Mouse (Mus musculus): ENCODE data around the gene Sectm1b. TPM values are rescaled to one million over a fixed set of nuclear protein-coding genes. Genes with fewer than 3 reads are reported as not detected.
A peak's percentile ranks its signal among the peaks of the same experiment; 100 is the strongest.

Gene Sectm1b
- total RNA-seq, 1 experiment = not detected

GRCm38 (mm10) chr11:121033118-121033517 is 30.3 kb downstream of the Sectm1b start:
- no peak for TF ChIP-seq ZNF384 (IDR thresholded peaks at IDR 0.05; ENCODE audit: low read depth, low read length)
- Histone ChIP-seq H3K4me3 (ENCODE audit: insufficient read depth in 1 of 2, low read depth in 1 of 2, low read length in 2 of 2, poor library complexity in 1 of 2, severe bottlenecking in 1 of 2) (no peak overlapping the region), H3K36me3 (ENCODE audit: control insufficient read depth, insufficient read depth, low read length, poor library complexity, severe bottlenecking) (no peaks in the 10 kb centered on the region), H3K4me1 (ENCODE audit: control insufficient read depth in 2 of 2, insufficient read depth in 2 of 2, low read length in 2 of 2, poor library complexity in 1 of 2) (peaks cover 0 to 4% of the 10 kb centered on the region in 2 experiments; a peak in 1 of 4 replicates), H3K27ac (ENCODE audit: insufficient read depth, low read depth, low read length, poor library complexity, severe bottlenecking) (no peak overlapping the region), H3K9ac (ENCODE audit: insufficient read depth, low read depth, low read length, poor library complexity, severe bottlenecking) (no peak overlapping the region), H3K9me3 (ENCODE audit: control insufficient read depth, insufficient read depth, low read depth, low read length) (no peaks in the 10 kb centered on the region)
- no peak for DNase-seq (ENCODE audit: low read depth, low spot score)
- in situ Hi-C loops (cut with MboI; ENCODE audit: low sequenced_read_pairs in 2 of 2, unreplicated experiment in 2 of 2) = no loop called here

- Histone ChIP-seq H3K36me3 (ENCODE audit: control insufficient read depth, insufficient read depth, low read length, poor library complexity, severe bottlenecking) (no peaks in the 10 kb centered on the region), H3K9me3 (ENCODE audit: control insufficient read depth, insufficient read depth, low read depth, low read length) (no peaks in the 10 kb centered on the region), H3K9ac (ENCODE audit: insufficient read depth, low read depth, low read length, poor library complexity, severe bottlenecking) (no peak overlapping the region), H3K4me3 (ENCODE audit: insufficient read depth in 1 of 2, low read depth in 1 of 2, low read length in 2 of 2, poor library complexity in 1 of 2, severe bottlenecking in 1 of 2) (no peak overlapping the region), H3K27ac (ENCODE audit: insufficient read depth, low read depth, low read length, poor library complexity, severe bottlenecking) (no peak overlapping the region), H3K4me1 (ENCODE audit: control insufficient read depth in 2 of 2, insufficient read depth in 2 of 2, low read length in 2 of 2, poor library complexity in 1 of 2) (no peaks in the 10 kb centered on the region)
- in situ Hi-C loops (cut with MboI; ENCODE audit: low sequenced_read_pairs in 2 of 2, unreplicated experiment in 2 of 2) = no loop called here
- TF ChIP-seq MAFK (IDR thresholded peaks at IDR 0.05; ENCODE audit: insufficient read depth, low read depth, low read length) (no peak), ZNF384 (IDR thresholded peaks at IDR 0.05; ENCODE audit: low read depth, low read length) (no peak), HCFC1 (IDR thresholded peaks at IDR 0.05; ENCODE audit: borderline replicate concordance, insufficient read depth, low read length) (no peak), CHD2 (IDR thresholded peaks at IDR 0.05; ENCODE audit: low read depth, low read length) (no peak), ZC3H11A (IDR thresholded peaks at IDR 0.05; ENCODE audit: borderline replicate concordance, low read depth, low read length) (no peak)
- DNase-seq (ENCODE audit: low read depth, low spot score) = no peak
These were observed 36.1 kb downstream of the Sectm1b start for GRCm38 (mm10) chr11:121027259-121027658.

GRCm38 (mm10) chr11:121024163-121024562 is 39.2 kb downstream of the Sectm1b start:
- in situ Hi-C loops (cut with MboI; ENCODE audit: low sequenced_read_pairs in 2 of 2, unreplicated experiment in 2 of 2) = no loop called here
- Histone ChIP-seq H3K4me3 (ENCODE audit: insufficient read depth in 1 of 2, low read depth in 1 of 2, low read length in 2 of 2, poor library complexity in 1 of 2, severe bottlenecking in 1 of 2) (no peak overlapping the region), H3K9ac (ENCODE audit: insufficient read depth, low read depth, low read length, poor library complexity, severe bottlenecking) (no peak overlapping the region), H3K36me3 (ENCODE audit: control insufficient read depth, insufficient read depth, low read length, poor library complexity, severe bottlenecking) (no peaks in the 10 kb centered on the region), H3K9me3 (ENCODE audit: control insufficient read depth, insufficient read depth, low read depth, low read length) (no peaks in the 10 kb centered on the region), H3K27ac (ENCODE audit: insufficient read depth, low read depth, low read length, poor library complexity, severe bottlenecking) (no peak overlapping the region), H3K4me1 (ENCODE audit: control insufficient read depth in 2 of 2, insufficient read depth in 2 of 2, low read length in 2 of 2, poor library complexity in 1 of 2) (no peaks in the 10 kb centered on the region)
- TF ChIP-seq CHD2 (IDR thresholded peaks at IDR 0.05; ENCODE audit: low read depth, low read length) (no peak), HCFC1 (IDR thresholded peaks at IDR 0.05; ENCODE audit: borderline replicate concordance, insufficient read depth, low read length) (no peak), ZNF384 (IDR thresholded peaks at IDR 0.05; ENCODE audit: low read depth, low read length) (no peak), ZC3H11A (IDR thresholded peaks at IDR 0.05; ENCODE audit: borderline replicate concordance, low read depth, low read length) (no peak), MAFK (IDR thresholded peaks at IDR 0.05; ENCODE audit: insufficient read depth, low read depth, low read length) (no peak)
- no peak for DNase-seq (ENCODE audit: low read depth, low spot score)

DNA sequence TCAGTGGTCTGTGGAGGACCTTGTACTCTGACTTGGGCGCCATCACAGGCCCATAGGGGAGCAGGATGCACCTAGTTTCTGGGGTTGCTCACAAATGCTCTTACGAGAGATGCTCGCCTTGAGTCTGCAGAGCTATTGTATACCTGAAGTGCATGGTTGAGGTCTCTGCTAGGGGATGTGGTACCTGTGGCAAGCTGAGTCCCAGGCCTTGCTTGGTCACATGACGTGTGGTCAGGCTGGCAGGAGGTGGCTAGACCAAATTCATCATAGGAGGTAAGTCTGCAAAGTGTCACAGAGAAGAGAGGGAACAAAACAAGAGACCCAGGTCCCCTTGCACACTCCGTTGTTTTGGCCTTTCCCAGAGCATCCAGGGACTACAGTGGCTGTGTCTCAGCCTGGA is 43.9 kb downstream of the Sectm1b start:
- Histone ChIP-seq H3K9ac (ENCODE audit: insufficient read depth, low read depth, low read length, poor library complexity, severe bottlenecking) (no peak overlapping the region), H3K9me3 (ENCODE audit: control insufficient read depth, insufficient read depth, low read depth, low read length) (no peaks in the 10 kb centered on the region), H3K4me3 (ENCODE audit: insufficient read depth in 1 of 2, low read depth in 1 of 2, low read length in 2 of 2, poor library complexity in 1 of 2, severe bottlenecking in 1 of 2) (no peak overlapping the region), H3K36me3 (ENCODE audit: control insufficient read depth, insufficient read depth, low read length, poor library complexity, severe bottlenecking) (no peaks in the 10 kb centered on the region), H3K27ac (ENCODE audit: insufficient read depth, low read depth, low read length, poor library complexity, severe bottlenecking) (no peak overlapping the region), H3K4me1 (ENCODE audit: control insufficient read depth in 2 of 2, insufficient read depth in 2 of 2, low read length in 2 of 2, poor library complexity in 1 of 2) (no peaks in the 10 kb centered on the region)
- no peak for TF ChIP-seq ZNF384 (IDR thresholded peaks at IDR 0.05; ENCODE audit: low read depth, low read length)
- TF ChIP-seq MAFK (IDR thresholded peaks at IDR 0.05; ENCODE audit: insufficient read depth, low read depth, low read length) = no peak
- no peak for TF ChIP-seq HCFC1 (IDR thresholded peaks at IDR 0.05; ENCODE audit: borderline replicate concordance, insufficient read depth, low read length)
- no peak for TF ChIP-seq ZC3H11A (IDR thresholded peaks at IDR 0.05; ENCODE audit: borderline replicate concordance, low read depth, low read length)
- no peak for TF ChIP-seq CHD2 (IDR thresholded peaks at IDR 0.05; ENCODE audit: low read depth, low read length)
- in situ Hi-C loops (cut with MboI; ENCODE audit: low sequenced_read_pairs in 2 of 2, unreplicated experiment in 2 of 2) = no loop called here
- no peak for DNase-seq (ENCODE audit: low read depth, low spot score)

DNA sequence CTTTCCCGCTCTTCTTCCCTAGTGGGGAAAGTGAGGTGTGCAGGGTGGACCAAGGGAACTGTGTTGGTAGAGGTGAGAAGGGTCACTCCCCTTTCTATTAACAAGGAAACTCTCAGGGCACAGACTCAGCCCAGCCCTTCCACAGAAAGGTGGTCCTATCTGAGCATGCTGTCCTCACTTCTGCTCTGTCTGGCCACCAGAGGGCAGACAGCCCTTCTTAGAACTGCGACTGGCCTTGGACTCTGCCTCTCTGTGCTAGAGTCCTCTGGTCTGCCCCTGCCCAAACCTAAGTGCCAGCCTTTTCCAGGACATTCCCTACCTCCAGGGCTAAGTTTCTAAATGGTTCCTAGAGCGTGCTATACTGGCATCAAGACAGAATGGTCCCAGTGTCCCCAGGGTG is 45.7 kb downstream of the Sectm1b start:
- TF ChIP-seq MAFK (IDR thresholded peaks at IDR 0.05; ENCODE audit: insufficient read depth, low read depth, low read length) = no peak
- no peak for TF ChIP-seq CHD2 (IDR thresholded peaks at IDR 0.05; ENCODE audit: low read depth, low read length)
- no peak for TF ChIP-seq ZNF384 (IDR thresholded peaks at IDR 0.05; ENCODE audit: low read depth, low read length)
- TF ChIP-seq ZC3H11A (IDR thresholded peaks at IDR 0.05; ENCODE audit: borderline replicate concordance, low read depth, low read length) = peak; percentile 30; the same call in 1 of the 2 replicates
- Histone ChIP-seq H3K27ac (ENCODE audit: insufficient read depth, low read depth, low read length, poor library complexity, severe bottlenecking) (no peak overlapping the region), H3K9ac (ENCODE audit: insufficient read depth, low read depth, low read length, poor library complexity, severe bottlenecking) (no peak overlapping the region), H3K4me1 (ENCODE audit: control insufficient read depth in 2 of 2, insufficient read depth in 2 of 2, low read length in 2 of 2, poor library complexity in 1 of 2) (no peaks in the 10 kb centered on the region), H3K36me3 (ENCODE audit: control insufficient read depth, insufficient read depth, low read length, poor library complexity, severe bottlenecking) (no peaks in the 10 kb centered on the region), H3K4me3 (ENCODE audit: insufficient read depth in 1 of 2, low read depth in 1 of 2, low read length in 2 of 2, poor library complexity in 1 of 2, severe bottlenecking in 1 of 2) (no peak overlapping the region), H3K9me3 (ENCODE audit: control insufficient read depth, insufficient read depth, low read depth, low read length) (no peaks in the 10 kb centered on the region)
- peak; percentile 37 for DNase-seq (ENCODE audit: low read depth, low spot score)
- in situ Hi-C loops (cut with MboI; ENCODE audit: low sequenced_read_pairs in 2 of 2, unreplicated experiment in 2 of 2) = no loop called here
